Mouse (Mus musculus) ES-CJ7 (cell line): ENCODE results near the gene Vamp3.
A peak's percentile ranks its signal among the peaks of the same experiment; 100 is the strongest.

Experiments used
- DNase-seq: peaks from one replicate; pipeline ENCODE4 v3.0.0; 2011; ENCODE audit warnings: low read depth, low spot score

Vamp3 gene

DNA sequence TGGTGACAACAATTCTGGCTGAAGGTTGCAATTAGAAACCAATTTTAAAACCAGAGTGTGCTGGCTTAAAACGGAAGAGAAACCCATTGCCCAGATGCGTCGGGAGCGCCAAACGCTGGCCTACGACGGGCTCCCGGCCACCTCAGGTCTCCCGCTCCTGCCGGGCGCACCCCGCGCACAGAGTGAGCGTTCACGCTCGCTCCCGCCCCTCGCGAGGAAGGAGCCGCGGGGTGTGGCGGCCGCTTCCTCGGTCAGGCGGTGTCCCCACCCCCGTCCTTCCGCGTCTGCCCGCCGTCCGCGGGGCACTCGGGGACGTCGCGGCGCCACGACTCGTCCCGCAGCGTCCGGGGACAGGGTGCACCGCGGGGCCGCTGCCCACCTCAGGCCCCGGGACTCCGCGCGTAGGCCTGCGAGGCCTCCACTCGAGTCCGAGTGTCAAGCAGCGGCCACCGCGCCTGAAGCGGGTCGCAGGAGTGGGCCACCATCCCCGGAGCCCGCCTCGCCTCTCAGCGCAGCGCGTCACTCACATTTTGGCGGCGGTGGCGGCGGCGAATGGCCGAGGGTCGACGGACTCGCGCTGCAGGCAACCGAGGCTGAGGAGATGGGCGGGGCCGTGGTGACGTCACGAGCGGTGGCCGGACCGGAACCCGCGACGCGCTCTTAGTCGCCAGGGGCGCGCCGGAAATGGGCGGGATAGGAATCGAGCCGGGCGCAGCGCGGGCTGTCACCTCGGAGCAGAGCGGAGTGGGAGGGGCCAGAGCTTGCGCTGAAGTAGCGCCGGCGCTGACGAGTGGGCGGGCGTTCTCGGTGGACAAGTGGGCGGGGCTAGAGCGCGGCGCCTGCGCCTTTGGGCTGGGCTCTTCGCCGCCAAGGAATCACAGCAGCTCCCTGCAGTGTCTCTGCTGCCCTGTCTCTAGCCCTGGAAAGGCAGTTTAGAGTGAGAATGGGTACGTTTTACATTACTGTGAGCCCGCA lies at the start of gene Vamp3:
Vamp3 (minus strand) TSS at position 617 of the 975 bp plus-strand sequence.
- peak; percentile 98 for DNase-seq

DNA sequence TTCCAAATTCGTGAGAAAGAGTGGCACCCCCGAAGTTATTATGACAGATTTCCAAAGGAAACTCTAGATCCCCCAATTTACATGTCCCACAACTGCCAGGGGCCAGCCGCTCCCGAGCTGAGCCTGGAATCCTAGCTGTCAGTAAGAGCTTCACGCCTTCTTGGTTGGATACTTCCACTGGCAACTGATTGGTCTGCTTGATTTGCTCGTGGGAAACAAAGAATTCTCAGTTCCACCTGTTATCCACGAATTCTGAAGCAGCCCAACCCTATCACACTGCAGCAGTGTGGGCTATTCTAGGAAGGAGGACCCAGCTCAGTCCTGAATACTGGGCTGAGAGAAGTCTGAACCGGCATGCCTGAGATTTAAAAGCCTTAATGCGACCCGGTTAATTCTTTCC lies 48.7 kb upstream of the Vamp3 start:
- DNase-seq: no peak

DNA sequence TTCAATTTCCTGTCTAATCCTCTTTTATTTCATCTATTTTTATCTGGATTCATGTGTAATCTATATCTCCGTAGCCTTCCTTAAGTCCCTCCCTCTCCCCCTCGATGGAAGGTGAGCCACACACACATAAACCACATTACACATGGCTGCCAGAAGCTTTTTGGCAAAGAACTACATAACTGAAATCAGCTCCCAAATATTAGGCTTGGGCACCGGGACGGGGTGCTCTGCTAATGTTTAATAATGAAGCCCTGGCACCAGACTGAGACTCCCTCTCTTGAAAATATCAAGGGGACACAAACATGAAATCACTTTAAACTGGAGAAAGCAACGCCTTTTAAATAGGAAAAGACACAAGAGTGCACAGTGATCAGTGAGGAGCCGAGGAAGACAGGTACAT lies 48.1 kb upstream of the Vamp3 start:
- DNase-seq: no peak

DNA sequence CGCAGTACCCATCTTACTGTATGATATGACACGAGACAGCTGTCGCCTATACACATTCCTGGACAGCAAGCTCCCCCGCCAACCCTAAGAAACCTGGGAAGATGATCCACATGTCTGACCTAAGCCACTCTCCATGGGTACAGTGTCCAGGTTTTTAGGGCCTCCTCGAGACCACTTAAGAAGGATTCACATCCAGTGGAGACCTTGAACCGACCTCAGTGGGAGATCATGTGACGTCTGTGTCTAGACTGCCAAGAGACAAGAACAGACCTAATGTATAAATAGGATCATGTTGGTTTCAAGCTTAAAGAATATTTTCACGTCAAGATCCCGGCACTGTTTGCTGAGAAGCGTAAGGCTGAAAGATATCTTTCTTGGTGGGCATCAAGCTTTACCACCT lies 46.4 kb upstream of the Vamp3 start:
- DNase-seq: no peak

DNA sequence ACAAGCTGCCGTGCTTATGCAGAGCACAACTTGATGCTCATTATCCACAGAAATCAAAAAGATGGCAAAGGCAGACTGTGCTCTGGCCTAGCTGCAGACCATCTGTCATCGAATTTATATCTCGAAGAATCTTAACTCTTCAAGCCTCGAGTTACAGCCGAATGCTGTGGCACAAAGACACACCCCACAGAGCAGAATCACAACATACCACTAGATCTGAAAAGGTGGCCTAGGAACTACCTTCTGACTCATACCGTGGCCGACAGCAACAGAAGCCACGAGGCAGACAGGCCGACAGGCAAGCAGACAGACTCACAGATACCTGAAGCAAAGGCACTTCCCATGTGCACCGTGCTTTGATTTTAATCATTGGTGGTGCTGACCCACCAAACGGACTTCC lies 45.9 kb upstream of the Vamp3 start:
- no peak for DNase-seq

DNA sequence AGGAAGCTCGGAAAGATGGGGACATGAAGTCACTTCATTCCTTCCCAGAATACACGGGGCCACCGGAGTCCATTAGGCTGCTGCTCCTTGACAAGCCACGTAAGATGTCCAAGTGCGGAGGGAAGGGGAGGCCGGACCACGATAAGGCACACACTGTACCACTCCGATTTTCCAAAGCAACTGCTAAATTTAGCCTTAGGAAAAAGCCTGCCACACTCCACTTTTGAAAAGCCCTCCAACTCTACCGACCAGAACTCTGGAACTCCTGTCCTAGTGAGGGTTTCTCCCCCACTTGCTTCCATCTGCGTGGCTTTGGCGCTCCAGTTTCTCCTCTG lies 39.3 kb upstream of the Vamp3 start:
- DNase-seq: no peak

DNA sequence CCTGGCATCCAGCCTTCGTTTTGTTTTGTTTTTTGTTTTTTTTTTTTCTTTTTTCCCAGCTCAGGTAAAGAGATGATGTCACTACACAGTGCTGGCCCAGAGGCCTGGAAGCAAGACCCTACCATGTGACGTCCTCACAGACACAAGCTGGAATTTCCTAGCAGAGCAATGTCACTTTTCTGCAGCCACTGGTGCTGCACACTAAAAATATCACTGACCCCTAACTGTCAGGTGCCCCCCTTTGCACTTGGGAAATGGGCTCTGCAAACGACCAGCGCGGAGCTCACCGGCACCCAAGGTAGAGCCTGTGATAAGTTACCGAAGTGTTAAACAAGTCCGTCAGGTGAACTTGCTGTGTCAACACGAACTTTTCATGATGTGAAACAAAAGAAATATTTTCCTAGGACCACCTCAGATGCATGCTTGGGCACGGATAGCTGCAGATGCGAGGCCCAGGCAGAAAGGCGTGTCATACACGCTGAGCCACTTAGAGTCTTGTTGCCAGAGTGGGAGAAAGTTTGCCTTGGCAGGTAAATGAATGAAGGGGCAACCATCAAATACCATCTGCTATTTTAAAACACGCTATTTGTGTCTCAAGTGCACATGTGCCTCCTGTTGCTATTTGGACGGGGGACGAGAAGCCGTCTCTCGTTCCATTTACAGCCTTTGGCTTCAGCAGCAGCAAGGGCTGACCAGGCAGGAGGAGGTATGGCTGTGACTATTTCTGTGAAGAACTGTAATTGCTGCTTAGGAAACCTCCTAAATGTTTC lies 38.8 kb upstream of the Vamp3 start:
- no peak for DNase-seq

DNA sequence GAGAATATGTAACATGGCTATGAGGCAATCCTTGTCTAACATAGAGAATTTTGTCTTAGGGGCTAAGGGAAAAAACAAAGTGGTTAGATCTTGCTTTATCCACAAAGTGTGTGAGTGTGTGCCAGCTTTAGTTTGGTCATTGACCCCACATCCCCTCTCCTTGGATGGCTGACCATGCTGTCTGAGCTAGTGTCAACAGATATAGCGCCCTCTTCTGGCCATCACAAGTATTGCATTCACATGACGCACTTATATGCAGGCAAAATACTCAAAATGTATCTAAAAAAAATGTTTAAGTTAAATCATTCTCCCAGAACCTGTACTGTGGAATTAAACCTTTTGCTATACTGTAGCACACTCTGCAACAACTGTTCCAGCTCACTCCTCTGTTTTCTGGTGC lies 37.4 kb upstream of the Vamp3 start:
- peak; percentile 75 for DNase-seq

DNA sequence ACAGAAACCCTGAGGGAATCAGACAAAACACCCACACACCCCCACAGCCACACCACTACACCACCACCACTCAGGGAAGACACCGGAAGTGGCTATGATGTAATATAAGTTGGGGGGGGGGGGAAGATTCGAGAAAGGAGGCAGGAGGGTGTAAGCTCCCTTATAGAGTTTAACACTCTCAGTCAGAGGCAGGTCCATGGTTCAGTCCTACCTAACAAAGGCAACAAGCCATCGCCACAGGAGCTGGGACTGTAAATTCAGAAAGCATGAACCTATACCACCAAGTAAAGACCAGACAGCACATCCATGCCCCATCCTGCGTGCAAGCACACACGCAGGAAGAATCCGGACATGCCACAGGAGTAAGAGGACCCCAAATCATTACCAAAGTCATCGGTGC lies 31.5 kb upstream of the Vamp3 start, which contains the start of gene Gm13090:
Gm13090 (plus strand) TSS at position 301 of the 400 bp plus-strand sequence.
- DNase-seq: no peak

DNA sequence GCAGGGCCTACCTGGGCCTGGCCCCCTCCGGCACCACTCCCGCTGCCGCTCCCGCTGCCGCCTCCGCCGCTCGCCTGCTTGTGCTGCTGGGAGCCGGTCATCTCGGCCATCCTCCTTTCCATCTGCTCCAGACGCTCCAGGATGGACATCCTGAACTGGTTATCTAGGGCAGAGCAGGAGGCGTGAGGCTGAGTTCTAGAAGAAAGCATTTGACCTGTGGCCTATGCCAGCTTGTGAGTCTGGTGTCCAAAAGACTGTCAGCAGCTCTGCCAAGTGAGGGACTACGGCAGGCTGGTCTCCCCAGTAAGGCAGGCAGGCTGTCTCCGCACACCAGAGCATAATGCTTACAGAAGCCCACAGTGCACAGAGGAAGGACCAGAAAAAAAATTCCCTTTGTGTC lies 31.1 kb upstream of the Vamp3 start:
- DNase-seq: no peak

DNA sequence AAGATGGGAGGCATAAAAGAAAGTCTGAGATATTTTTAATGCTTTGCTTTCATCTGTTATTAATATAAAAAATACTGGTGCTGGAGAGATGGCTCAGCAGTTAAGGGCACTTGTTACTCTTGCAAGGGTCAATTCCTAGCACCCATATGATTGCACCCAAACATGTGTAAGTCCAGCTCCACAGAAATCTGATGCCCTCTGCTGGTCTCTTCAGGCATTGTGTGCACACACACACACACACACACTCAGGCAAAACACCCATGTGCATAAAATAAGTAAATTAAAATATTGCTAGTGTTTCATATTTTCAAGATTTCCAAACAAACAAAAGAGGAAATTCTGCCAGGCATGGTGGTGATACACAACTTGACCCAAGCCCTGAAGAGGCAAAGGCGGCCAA lies 29.6 kb upstream of the Vamp3 start:
- no peak for DNase-seq

DNA sequence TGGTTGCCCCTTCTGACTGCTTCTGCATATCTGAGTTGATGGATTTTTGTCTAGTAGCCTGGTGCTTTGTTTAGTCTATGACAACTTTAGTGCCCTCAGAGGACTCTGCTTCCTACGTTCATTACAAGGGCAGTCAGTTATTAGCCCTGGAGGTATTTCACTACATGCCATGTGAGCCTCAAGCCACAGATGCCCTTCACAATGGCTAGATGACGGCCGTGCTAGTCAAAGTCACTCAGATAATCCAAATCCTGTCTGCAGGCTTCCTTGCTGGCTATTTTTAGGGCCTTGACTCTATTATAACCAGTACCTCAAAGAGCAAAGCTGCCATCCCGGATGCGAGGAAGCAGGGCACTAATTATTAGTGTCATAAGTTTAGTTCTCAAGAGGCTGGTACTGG lies 25.3 kb upstream of the Vamp3 start:
- DNase-seq: no peak

DNA sequence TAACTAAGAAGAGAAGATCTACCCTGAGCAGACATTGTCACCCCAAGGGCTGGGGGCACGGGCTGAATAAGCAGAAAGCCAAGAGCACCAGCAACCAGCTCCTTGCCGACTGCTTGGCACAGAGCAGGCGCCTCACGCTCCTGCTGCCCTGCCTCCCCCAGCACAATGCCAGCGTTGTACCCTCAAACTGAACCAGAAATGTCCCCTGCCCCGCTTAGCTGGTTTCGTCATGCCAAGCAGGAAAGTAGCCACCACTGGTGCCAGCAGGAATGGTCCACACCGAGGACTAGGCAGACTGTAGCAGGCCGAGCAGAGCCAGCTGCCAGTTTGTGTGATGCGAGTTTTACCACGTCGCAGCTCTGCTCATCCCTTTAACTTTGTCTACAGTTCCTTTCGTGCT lies 24.2 kb upstream of the Vamp3 start:
- DNase-seq: no peak

DNA sequence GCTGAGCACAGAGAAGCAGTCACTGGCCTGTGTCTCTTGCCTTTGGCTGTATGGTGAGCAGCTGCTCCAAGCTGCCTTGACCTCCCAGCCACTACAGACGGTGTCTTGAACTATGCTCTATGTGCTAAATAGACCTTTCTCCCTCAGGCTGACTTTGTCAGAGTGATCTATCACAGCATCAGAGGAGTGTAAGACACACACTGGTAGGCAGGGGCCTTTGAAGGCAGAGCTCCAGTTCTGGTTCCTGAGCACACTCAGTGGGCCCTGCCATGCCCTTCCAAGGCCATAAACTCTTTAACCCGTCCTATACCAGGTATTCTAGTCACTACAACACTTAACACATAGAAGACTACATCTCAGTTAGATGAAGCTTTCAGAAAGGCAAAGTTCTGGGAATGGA lies 23.6 kb upstream of the Vamp3 start:
- DNase-seq: no peak

DNA sequence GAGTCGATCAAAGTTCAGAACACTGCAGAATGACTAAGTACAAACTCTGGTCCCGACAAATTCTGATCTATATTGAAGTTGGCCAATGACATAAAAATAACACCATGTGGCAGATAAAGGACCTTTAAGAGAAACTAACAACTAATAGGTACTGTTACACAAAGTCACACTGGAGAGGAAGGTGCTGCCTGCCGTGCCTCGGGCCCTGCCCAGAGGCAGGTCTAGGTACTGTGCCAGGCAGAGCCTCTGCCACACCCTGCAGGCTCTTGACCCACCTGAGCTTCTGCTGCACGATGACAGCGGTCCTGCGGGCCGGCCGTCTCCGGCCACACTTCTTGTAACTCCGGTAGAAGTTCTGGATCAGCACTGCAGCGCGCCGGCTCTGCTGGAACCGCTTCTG lies 17.1 kb upstream of the Vamp3 start:
- DNase-seq: no peak

DNA sequence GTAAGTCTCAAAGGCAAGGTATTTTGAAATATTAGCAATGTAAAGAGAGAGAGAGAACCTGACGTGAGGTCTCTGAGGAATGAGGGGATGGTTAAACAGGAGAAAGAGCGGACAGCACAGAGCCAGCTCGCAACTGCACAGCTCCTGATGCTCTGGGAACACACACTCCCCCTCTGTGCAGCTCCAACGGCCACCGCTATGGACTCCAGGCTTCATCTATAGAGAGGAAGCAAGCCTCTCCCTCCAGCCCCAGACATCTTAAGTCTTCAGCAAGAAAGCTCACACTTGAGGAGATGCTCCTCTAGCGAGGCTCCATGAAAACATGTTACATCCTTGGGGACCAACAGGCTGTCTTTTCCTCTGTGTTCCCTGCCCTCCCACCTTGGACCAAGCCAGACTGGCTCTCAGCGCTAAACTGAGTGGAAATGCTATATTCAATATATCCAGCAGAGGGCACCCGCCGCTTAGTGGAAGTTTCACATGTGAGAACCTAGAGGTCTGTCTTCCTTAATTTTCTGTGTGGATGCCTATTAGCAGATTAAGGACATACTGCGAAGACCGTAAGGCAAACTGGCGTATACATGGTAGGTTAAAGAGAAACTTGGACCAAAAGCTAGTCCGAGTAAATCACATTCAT lies 15.5 kb upstream of the Vamp3 start:
- DNase-seq: peak; percentile 53

DNA sequence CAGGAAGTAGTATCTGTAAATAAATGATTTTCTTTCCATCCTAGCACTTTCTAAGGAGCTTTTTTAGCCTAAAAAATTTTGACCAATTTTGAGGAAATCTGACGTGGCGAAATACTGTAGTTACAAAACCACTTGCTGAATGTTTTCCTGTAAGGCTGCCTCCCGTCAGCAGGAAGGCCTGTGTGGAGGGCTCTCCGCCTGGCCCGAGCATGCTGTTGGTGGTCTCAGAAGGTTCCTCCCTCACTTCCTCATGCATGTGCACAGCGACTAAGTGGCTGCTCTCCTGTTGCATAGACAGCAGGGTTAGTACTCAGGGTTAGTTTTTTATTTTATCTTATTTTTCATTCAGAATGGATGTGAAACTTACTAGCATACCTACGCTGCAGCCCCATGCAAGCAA lies 13.2 kb upstream of the Vamp3 start:
- DNase-seq: no peak

DNA sequence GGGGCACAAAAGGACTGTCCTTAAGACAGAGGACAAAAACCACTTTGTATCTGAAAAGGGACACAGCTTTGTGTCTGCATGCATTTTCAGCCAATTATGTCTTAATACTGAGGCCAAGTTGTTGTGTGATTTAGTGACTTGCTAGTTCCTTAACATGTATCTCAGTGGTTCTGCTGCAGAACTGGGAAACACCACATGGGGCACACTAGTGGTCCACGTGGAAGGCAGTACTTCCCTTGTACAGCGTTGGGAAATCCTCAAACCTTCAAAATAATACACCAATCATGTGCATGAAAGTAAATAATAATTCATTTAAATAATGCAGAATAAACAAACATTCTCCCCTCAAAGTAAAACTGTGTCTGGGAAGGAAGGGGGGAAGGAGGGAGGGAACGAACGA lies 11.0 kb upstream of the Vamp3 start:
- DNase-seq: peak; percentile 11

DNA sequence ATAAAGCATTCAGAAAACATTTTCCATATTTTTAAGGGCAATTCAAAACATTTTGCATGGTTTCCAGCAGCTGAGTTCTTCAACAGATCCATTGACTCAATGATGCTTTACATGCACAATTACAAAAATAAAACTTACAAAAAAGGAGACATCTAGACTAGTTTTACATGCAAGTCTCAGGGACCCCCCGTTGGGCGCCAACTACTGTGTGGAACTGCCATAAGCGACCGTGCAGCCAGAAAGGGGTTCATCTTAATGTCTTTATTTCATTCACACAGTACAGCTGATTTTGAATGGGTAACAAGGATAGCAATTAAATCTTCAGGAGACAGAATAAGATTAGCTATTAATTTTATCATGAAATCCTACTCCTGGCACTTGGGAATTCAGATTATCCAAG lies 1.8 kb upstream of the Vamp3 start:
- DNase-seq: no peak

DNA sequence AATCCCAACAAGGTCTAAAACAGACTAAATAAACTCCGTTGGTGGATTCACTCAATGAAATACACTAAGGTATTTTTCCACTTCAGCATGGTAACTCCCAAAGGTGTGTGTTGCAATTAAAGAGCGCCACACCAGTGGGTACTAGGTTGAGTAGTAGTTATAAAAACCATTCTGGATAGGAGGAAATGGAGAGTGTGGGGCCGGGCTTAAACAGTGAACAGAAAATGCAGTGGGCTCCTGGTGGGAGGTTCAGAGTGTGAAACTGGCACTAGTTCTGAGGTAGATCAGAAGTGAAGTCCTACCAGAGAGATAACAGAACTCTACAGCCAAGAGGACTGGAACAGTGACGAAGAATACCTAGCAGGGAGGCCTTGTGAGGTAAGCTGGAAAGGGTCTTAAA lies 871 bp upstream of the Vamp3 start:
- no peak for DNase-seq

DNA sequence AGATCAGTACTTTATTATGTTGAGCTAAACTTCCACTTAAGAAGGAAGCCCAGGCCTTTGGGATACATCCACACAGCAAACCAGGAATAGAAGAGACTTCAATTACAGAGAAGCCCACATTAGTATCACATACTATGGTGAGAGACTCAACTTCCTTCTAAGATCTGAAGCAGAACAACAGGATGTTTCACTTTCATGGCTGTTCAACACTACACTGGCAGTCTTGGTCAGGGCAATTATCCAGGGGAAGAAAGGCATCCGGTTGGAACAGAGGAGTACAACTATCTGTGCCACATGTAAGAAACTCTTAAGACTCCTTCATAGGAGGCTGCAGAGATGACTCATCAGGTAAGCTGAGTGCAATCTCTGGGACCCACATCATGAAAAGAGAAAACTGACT lies 6.6 kb downstream of the Vamp3 start:
- DNase-seq: no peak

DNA sequence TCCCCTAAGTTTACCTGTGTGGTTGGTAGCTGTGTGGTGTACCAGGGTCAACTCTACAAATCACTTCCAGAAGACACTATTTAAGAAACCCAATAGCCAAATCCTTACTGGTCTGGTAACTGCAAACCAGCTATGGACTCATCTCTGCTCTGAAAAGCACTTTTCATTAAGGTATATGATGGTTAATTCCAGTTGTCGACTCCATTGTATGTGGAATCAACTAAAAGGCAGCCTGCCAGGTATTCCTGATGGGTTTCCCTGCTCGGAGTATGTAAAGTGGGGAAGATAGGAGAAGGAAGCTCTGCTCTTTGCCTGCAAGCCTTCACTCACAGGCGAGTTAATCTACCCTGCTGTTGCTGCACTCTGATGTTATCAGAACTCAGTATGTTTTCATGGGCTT lies 11.2 kb downstream of the Vamp3 start:
- no peak for DNase-seq
